Mouse (Mus musculus) 416B (cell line): ENCODE data around the gene Atp5g1.

Experiments
- DNase-seq: peaks from one replicate; pipeline ENCODE4 v3.0.0; 2011; ENCODE audit warnings: low read depth

Gene Atp5g1

GRCm38 (mm10) chr11:96020622-96021021 lies 54.8 kb downstream of the Atp5g1 start:
- DNase-seq: no peak
